20 mouse cellular contexts compared by ENCODE assay signal in the genomic region with DNA sequence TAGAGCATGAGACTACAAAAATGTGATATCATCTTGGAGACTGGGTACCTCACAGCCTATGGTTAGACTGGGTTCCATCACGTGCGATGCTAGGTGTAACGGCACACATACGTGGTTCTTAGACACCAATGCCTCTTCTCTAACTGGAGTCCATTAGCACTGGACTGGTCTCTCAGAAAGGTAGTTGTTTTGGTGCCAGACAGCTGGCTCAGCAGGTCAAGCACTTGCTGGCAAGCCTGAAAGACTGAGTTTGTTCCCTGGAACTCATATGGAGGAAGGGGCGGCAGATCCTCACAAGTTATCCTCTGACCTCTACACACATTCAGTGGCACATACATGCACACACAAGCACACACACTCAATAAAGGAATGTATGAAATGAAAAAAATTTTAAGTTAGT.
"Had no signal": no experiment of that assay in that cellular context is flagged by ENCODE, and none has a peak within 500 bp of the region (broad histone marks: within the 10 kb centered on the region; RNA-seq: fewer than 3 reads in every experiment).

No protein-coding gene starts in this region.

- H3K4me3 ChIP-seq: heart, embryonic 13.5 days; heart, embryonic 15.5 days; hindbrain, embryonic 10.5 days; hindbrain, embryonic 12.5 days; intestine, embryonic 15.5 days; layer of hippocampus, adult 2 months; left cerebral cortex, adult 2 months; limb, embryonic 10.5 days; limb, embryonic 12.5 days; liver, embryonic 13.5 days; liver, embryonic 15.5 days had no signal

- H3K4me1 ChIP-seq: hindbrain, embryonic 10.5 days; hindbrain, embryonic 12.5 days; limb, embryonic 12.5 days; liver, embryonic 13.5 days had no signal

- H3K9ac ChIP-seq: heart, embryonic 13.5 days; heart, embryonic 15.5 days; hindbrain, embryonic 12.5 days; hindbrain, embryonic 14.5 days; intestine, embryonic 15.5 days; limb, embryonic 12.5 days; liver, embryonic 13.5 days; liver, embryonic 15.5 days; liver, postnatal 0 days had no signal

- H3K27ac ChIP-seq: heart, embryonic 13.5 days; heart, embryonic 15.5 days; hindbrain, embryonic 10.5 days; hindbrain, embryonic 12.5 days; hindbrain, embryonic 14.5 days; intestine, embryonic 15.5 days; kidney, postnatal 0 days; layer of hippocampus, adult 2 months; left cerebral cortex, adult 2 months; limb, embryonic 10.5 days; limb, embryonic 12.5 days; liver, embryonic 13.5 days; liver, embryonic 15.5 days had no signal

- H3K36me3 ChIP-seq: heart, embryonic 13.5 days; heart, embryonic 15.5 days; hindbrain, embryonic 10.5 days; hindbrain, embryonic 12.5 days; intestine, embryonic 15.5 days; limb, embryonic 10.5 days; limb, embryonic 12.5 days; liver, embryonic 13.5 days; liver, embryonic 15.5 days had no signal

- H3K27me3 ChIP-seq: heart, embryonic 13.5 days; heart, embryonic 15.5 days; hindbrain, embryonic 12.5 days; intestine, embryonic 15.5 days; limb, embryonic 12.5 days had no signal

- DNase-seq: gastrocnemius, postnatal 10 days; gastrocnemius, postnatal 25 days; heart, postnatal 4 days; kidney, adult 9 months; kidney, postnatal 14 days; liver; liver, embryonic 13.5 days; liver, postnatal 0 days had no signal
